Mouse (Mus musculus) heart, postnatal 0 days (tissue): ENCODE measurements around the gene Faf1. TPM values are rescaled to one million over a fixed set of nuclear protein-coding genes. Genes with fewer than 3 reads are reported as not detected.

Experiments used
- ATAC-seq: fragments of 200-750 bp; cut with Nextera tagmentation; 2 replicates; pipeline ENCODE4 v1.8.0; 2017; ENCODE audit warnings: low read depth, moderate number of reproducible peaks, moderate library complexity; ENCODE audit not compliant: insufficient read depth
- DNase-seq: peaks from one replicate; pipeline ENCODE4 v3.0.0-alpha.2; 2016; ENCODE audit warnings: low spot score
- H3K27ac ChIP-seq: fragments of 300-500 bp; sonication (generic); 2 replicates; pipeline ENCODE4 v1.5.1; 2014; ENCODE audit warnings: low read depth, mild to moderate bottlenecking
- H3K27me3 ChIP-seq: fragments of 300-500 bp; sonication (generic); 2 replicates; pipeline ENCODE4 v1.6.1; 2014; ENCODE audit warnings: low read length, mixed read lengths; ENCODE audit not compliant: control insufficient read depth, insufficient read depth
- H3K36me3 ChIP-seq: fragments of 300-500 bp; sonication (generic); replicated peaks from 2 replicates; pipeline ENCODE4 v1.6.1; 2014; ENCODE audit warnings: low read length, mixed read lengths; ENCODE audit not compliant: control insufficient read depth, insufficient read depth
- H3K4me1 ChIP-seq: fragments of 300-500 bp; sonication (generic); 2 replicates; pipeline ENCODE4 v1.6.1; 2014; ENCODE audit warnings: antibody characterized with exemption; ENCODE audit not compliant: control insufficient read depth, insufficient read depth
- H3K4me2 ChIP-seq: fragments of 300-500 bp; sonication (generic); 2 replicates; pipeline ENCODE4 v1.6.1; 2014; ENCODE audit warnings: low read depth, mild to moderate bottlenecking, low read length, moderate library complexity
- H3K4me3 ChIP-seq: fragments of 300-500 bp; sonication (generic); 2 replicates; pipeline ENCODE4 v1.5.1; 2014; ENCODE audit warnings: low read depth, low read length
- H3K9ac ChIP-seq: fragments of 300-500 bp; sonication (generic); replicated peaks from 2 replicates; pipeline ENCODE4 v1.6.1; 2014; ENCODE audit warnings: low read depth, low read length, mixed read lengths
- H3K9me3 ChIP-seq: fragments of 300-500 bp; sonication (generic); replicated peaks from 2 replicates; pipeline ENCODE4 v1.6.1; 2016; ENCODE audit warnings: low read length; ENCODE audit not compliant: control insufficient read depth
- CTCF ChIP-seq: IDR thresholded peaks from 2 replicates; pipeline ENCODE4 v1.5.1; 2016; ENCODE audit warnings: antibody characterized with exemption, control low read depth, low read depth
- EP300 ChIP-seq: IDR thresholded peaks from 2 replicates; pipeline ENCODE4 v1.6.1; 2016; ENCODE audit warnings: antibody characterized with exemption, low read depth
- WGBS: fragments of 180-500 bp; shearing (Covaris S2); extraction: QIAGEN DNeasy Blood & Tissue Kit; methylation state at CpG from one replicate; pipeline ENCODE4 v1.1.7; 2014; 5-methylcytosine and 5-hydroxymethylcytosine counted together
- polyA plus RNA-seq: library from polyadenylated mRNA; unstranded; fragments of >200 nt; fragmentation: Nextera tagmentation; extraction: Ambion mirVana; gene quantifications from 2 replicates; pipeline ENCODE4 v1.2.1, GENCODE M21; 2015
- total RNA-seq: library from RNA; depleted of rRNA; stranded (reverse); fragments of >200 nt; gene quantifications from 2 replicates; pipeline ENCODE4 v1.2.3, GENCODE M21; 2014; ENCODE audit warnings: low replicate concordance

The Faf1 gene
- total and polyA plus RNA-seq, 2 experiments from 2014 or later: 19.4 to 26.7 TPM

DNA sequence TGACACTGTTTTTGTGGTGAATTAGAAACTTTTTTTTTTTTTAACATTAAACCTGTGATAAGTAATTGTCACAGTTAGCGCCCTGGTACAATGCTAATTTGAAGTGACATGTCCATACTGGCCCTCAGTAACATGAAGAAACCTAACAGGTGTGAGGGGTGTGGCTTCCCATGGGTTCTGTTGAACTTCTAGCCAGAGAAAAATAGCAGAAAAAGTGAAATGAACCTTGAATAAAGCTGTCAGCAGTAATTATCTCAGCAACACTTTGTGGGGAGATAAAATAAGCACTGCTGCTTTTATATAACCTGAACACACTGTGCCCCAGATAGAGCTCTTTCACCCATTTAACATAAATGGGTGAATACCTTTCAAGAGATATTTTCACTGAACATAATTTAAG lies 139.2 kb downstream of the Faf1 start:
- no peak overlapping the region for H3K4me2 ChIP-seq
- TF ChIP-seq CTCF (no peak), EP300 (no peak)
- no peak overlapping the region for H3K27ac ChIP-seq
- H3K4me1 ChIP-seq: no peaks in the 10 kb centered on the region
- 79% methylated on average over 1 of the region's 1 CpGs for WGBS
- no peaks in the 10 kb centered on the region for H3K36me3 ChIP-seq
- ATAC-seq: no peak
- H3K9ac ChIP-seq: no peak overlapping the region
- no peaks in the 10 kb centered on the region for H3K27me3 ChIP-seq
- H3K4me3 ChIP-seq: no peak overlapping the region
- DNase-seq: no peak
- no peaks in the 10 kb centered on the region for H3K9me3 ChIP-seq

- H3K36me3 ChIP-seq: no peaks in the 10 kb centered on the region
- no peaks in the 10 kb centered on the region for H3K9me3 ChIP-seq
- no peak for ATAC-seq
- TF ChIP-seq CTCF (peak; percentile 17; the same call in 1 of the 2 replicates), EP300 (no peak)
- no peaks in the 10 kb centered on the region for H3K27me3 ChIP-seq
- H3K27ac ChIP-seq: no peak overlapping the region
- no peak overlapping the region for H3K9ac ChIP-seq
- DNase-seq: no peak
- no peak overlapping the region for H3K4me3 ChIP-seq
- H3K4me2 ChIP-seq: no peak overlapping the region
- H3K4me1 ChIP-seq: no peaks in the 10 kb centered on the region
Measured at GRCm38 (mm10) chr4:109819455-109819854, 143.1 kb downstream of the Faf1 start.

DNA sequence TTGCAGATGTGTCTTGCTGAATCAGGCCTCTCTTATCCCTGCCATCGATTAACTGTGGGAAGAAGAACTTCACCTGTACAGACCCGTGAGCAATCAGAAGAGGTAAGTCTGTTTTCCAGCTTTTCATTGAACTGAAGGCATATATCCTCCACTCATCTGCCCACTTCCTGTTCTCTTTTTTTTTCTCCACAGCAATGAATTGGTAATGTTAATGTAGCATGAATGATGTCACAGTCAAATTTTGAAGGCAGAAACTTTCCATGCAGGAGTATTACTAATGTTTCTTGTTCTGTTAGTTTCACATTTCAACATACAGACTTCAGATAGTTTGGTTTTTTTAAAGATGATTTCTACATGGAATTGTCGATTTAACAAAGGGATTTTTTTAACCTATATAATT lies 153.4 kb downstream of the Faf1 start:
- Histone ChIP-seq H3K4me2 (no peak overlapping the region), H3K9ac (no peak overlapping the region), H3K4me3 (no peak overlapping the region), H3K9me3 (no peaks in the 10 kb centered on the region), H3K36me3 (peaks cover 13% of the 10 kb centered on the region; the same call in 1 of the 2 replicates), H3K27ac (no peak overlapping the region), H3K27me3 (no peaks in the 10 kb centered on the region), H3K4me1 (no peaks in the 10 kb centered on the region)
- ATAC-seq (no peak), DNase-seq (no peak)
- no peak for TF ChIP-seq CTCF
- TF ChIP-seq EP300: no peak
- WGBS: 91% methylated on average over 3 of the region's 3 CpGs

- Histone ChIP-seq H3K4me3 (no peak overlapping the region), H3K4me2 (no peak overlapping the region), H3K9me3 (no peaks in the 10 kb centered on the region), H3K27me3 (no peaks in the 10 kb centered on the region), H3K27ac (no peak overlapping the region), H3K4me1 (0 out of 2 replicates have a peak, but pooled peaks cover 6% of the 10 kb centered on the region), H3K9ac (no peak overlapping the region), H3K36me3 (no peaks in the 10 kb centered on the region)
- TF ChIP-seq EP300 (no peak), CTCF (no peak)
- DNase-seq: no peak
- 53% methylated on average over 3 of the region's 3 CpGs for WGBS
- ATAC-seq: no peak
Measured at GRCm38 (mm10) chr4:109857851-109858250, 181.5 kb downstream of the Faf1 start.

DNA sequence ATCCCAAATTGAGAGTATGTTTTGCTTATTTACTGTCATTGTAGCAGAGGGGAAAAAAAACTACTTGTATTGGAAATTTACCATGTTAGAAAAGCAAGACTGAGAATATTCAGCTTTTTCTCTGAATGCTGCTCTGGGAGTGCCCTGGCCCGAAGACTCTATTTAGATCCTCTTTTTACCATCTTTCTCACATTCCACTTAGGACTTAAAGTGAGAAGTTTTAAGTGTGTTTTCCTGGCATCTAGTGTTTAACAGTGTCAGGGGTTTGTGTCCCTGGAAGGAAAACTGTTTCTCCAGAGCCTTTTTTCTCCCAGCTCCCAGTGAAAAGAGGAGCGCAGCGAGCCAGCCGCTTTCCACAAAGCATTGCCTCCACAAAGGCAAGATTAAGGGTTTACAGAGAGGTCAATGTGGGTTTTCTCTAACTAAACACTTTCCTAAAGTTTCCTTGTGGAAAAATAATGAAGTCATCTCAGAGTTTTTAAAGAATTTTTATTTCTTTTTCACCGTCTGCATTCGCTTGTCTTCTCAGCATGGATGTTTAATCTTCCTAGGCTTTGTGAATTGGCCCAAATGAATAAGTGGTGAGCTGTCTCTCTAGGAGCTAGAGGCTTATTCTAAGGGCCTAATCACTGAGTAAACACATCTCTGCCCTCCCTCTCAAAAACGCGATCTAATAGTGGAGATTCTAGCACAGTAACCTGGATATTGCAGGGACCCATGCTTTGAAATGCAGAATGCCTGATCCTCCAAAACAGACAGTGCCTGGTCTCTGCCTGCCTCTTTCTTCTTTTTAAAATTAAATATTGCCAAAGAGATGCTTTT lies 182.4 kb downstream of the Faf1 start:
- Histone ChIP-seq H3K9me3 (no peaks in the 10 kb centered on the region), H3K27ac (0 out of 2 replicates have a peak overlapping the region, but pooled peaks have one; percentile 20), H3K36me3 (no peaks in the 10 kb centered on the region), H3K27me3 (no peaks in the 10 kb centered on the region), H3K4me1 (0 out of 2 replicates have a peak, but pooled peaks cover 6% of the 10 kb centered on the region), H3K4me2 (no peak overlapping the region), H3K9ac (no peak overlapping the region), H3K4me3 (no peak overlapping the region)
- no peak for TF ChIP-seq CTCF
- TF ChIP-seq EP300: no peak
- ATAC-seq (no peak), DNase-seq (no peak)
- WGBS: 62% methylated on average over 8 of the region's 8 CpGs

- no peak for DNase-seq
- Histone ChIP-seq H3K27ac (no peak overlapping the region), H3K27me3 (no peaks in the 10 kb centered on the region), H3K9me3 (no peaks in the 10 kb centered on the region), H3K4me2 (no peak overlapping the region), H3K4me1 (0 out of 2 replicates have a peak, but pooled peaks cover 6% of the 10 kb centered on the region), H3K4me3 (no peak overlapping the region), H3K9ac (no peak overlapping the region), H3K36me3 (no peaks in the 10 kb centered on the region)
- WGBS: 70% methylated on average over 7 of the region's 7 CpGs
- TF ChIP-seq EP300: no peak
- no peak for TF ChIP-seq CTCF
- no peak for ATAC-seq
Measured at GRCm38 (mm10) chr4:109859401-109859800, 183.0 kb downstream of the Faf1 start.
